Mouse (Mus musculus): Measurements from ENCODE around the gene Atp1a2. TPM values are rescaled to one million over a fixed set of nuclear protein-coding genes. Genes with fewer than 3 reads are reported as not detected.

The Atp1a2 gene
- polyA plus RNA-seq, 1 experiment from 2014 or later: 1.4 TPM

GRCm38 (mm10) chr1:172328041-172328440, 30.2 kb upstream of the Atp1a2 start:
- 78% methylated on average over 3 of the region's 3 CpGs for WGBS
- ATAC-seq (ENCODE audit: insufficient number of reproducible peaks, low FRiP score, low TSS enrichment, low read depth): no peak
- DNase-seq (ENCODE audit: low spot score): no peak
- no peak overlapping the region for H3K9ac ChIP-seq (ENCODE audit: low read length)
- no peak overlapping the region for H3K27ac ChIP-seq (replicated peaks; ENCODE audit: low read depth, low read length)
- H3K4me2 ChIP-seq (ENCODE audit: low read depth, severe bottlenecking): no peak overlapping the region
- no peak overlapping the region for H3K4me3 ChIP-seq (ENCODE audit: low read depth, low read length)
- H3K4me1 ChIP-seq (ENCODE audit: control insufficient read depth, insufficient read depth, low read length): peaks cover 5% of the 10 kb centered on the region
- no peaks in the 10 kb centered on the region; the same call in 1 of the 2 replicates for H3K36me3 ChIP-seq (ENCODE audit: control insufficient read depth, insufficient read depth, low read length)
- no peaks in the 10 kb centered on the region for H3K9me3 ChIP-seq (ENCODE audit: control insufficient read depth, low read length)
- peaks cover 42% of the 10 kb centered on the region for H3K27me3 ChIP-seq (ENCODE audit: control insufficient read depth, insufficient read depth, low read length)

GRCm38 (mm10) chr1:172327206-172328001, 29.5 kb upstream of the Atp1a2 start:
- no peak overlapping the region for H3K4me2 ChIP-seq (ENCODE audit: low read depth, severe bottlenecking)
- no peaks in the 10 kb centered on the region for H3K9me3 ChIP-seq (ENCODE audit: control insufficient read depth, low read length)
- 87% methylated on average over 16 of the region's 16 CpGs for whole genome bisulfite sequencing
- no peak for DNase-seq (ENCODE audit: low spot score)
- no peak overlapping the region for H3K9ac ChIP-seq (ENCODE audit: low read length)
- no peak overlapping the region for H3K27ac ChIP-seq (replicated peaks; ENCODE audit: low read depth, low read length)
- peaks cover 5% of the 10 kb centered on the region for H3K4me1 ChIP-seq (ENCODE audit: control insufficient read depth, insufficient read depth, low read length)
- peaks cover 42% of the 10 kb centered on the region for H3K27me3 ChIP-seq (ENCODE audit: control insufficient read depth, insufficient read depth, low read length)
- no peak for ATAC-seq (ENCODE audit: insufficient number of reproducible peaks, low FRiP score, low TSS enrichment, low read depth)
- no peaks in the 10 kb centered on the region; the same call in 1 of the 2 replicates for H3K36me3 ChIP-seq (ENCODE audit: control insufficient read depth, insufficient read depth, low read length)
- H3K4me3 ChIP-seq (ENCODE audit: low read depth, low read length): no peak overlapping the region

GRCm38 (mm10) chr1:172326684-172327083, 28.8 kb upstream of the Atp1a2 start:
- peak overlapping the region; percentile 31 for H3K4me3 ChIP-seq (ENCODE audit: low read depth, low read length)
- peaks cover 5% of the 10 kb centered on the region for H3K4me1 ChIP-seq (ENCODE audit: control insufficient read depth, insufficient read depth, low read length)
- H3K9ac ChIP-seq (ENCODE audit: low read length): no peak overlapping the region
- DNase-seq (ENCODE audit: low spot score) (no peak), ATAC-seq (ENCODE audit: insufficient number of reproducible peaks, low FRiP score, low TSS enrichment, low read depth) (no peak)
- H3K36me3 ChIP-seq (ENCODE audit: control insufficient read depth, insufficient read depth, low read length): no peaks in the 10 kb centered on the region; the same call in 1 of the 2 replicates
- peaks cover 42% of the 10 kb centered on the region for H3K27me3 ChIP-seq (ENCODE audit: control insufficient read depth, insufficient read depth, low read length)
- no peak overlapping the region for H3K27ac ChIP-seq (replicated peaks; ENCODE audit: low read depth, low read length)
- no peak overlapping the region; the same call in 1 of the 2 replicates for H3K4me2 ChIP-seq (ENCODE audit: low read depth, severe bottlenecking)
- H3K9me3 ChIP-seq (ENCODE audit: control insufficient read depth, low read length): no peaks in the 10 kb centered on the region
- 51% methylated on average over 11 of the region's 11 CpGs for WGBS

- H3K36me3 ChIP-seq (ENCODE audit: control insufficient read depth, insufficient read depth, low read length): no peaks in the 10 kb centered on the region; the same call in 1 of the 2 replicates
- H3K9ac ChIP-seq (ENCODE audit: low read length): peak overlapping the region; percentile 12; the same call in 1 of the 2 replicates
- peaks cover 5% of the 10 kb centered on the region for H3K4me1 ChIP-seq (ENCODE audit: control insufficient read depth, insufficient read depth, low read length)
- peak overlapping the region; percentile 31 for H3K4me3 ChIP-seq (ENCODE audit: low read depth, low read length)
- ATAC-seq (ENCODE audit: insufficient number of reproducible peaks, low FRiP score, low TSS enrichment, low read depth) (no peak), DNase-seq (ENCODE audit: low spot score) (peak; percentile 81)
- no peak overlapping the region for H3K27ac ChIP-seq (replicated peaks; ENCODE audit: low read depth, low read length)
- peaks cover 42% of the 10 kb centered on the region for H3K27me3 ChIP-seq (ENCODE audit: control insufficient read depth, insufficient read depth, low read length)
- no peaks in the 10 kb centered on the region for H3K9me3 ChIP-seq (ENCODE audit: control insufficient read depth, low read length)
- H3K4me2 ChIP-seq (ENCODE audit: low read depth, severe bottlenecking): peak overlapping the region; percentile 72
- WGBS: 20% methylated on average over 94 of the region's 94 CpGs
These were observed 28.0 kb upstream of the Atp1a2 start for GRCm38 (mm10) chr1:172325680-172326535.

- Histone ChIP-seq H3K27me3 (ENCODE audit: control insufficient read depth, insufficient read depth, low read length) (peaks cover 40% of the 10 kb centered on the region), H3K9ac (ENCODE audit: low read length) (no peak overlapping the region), H3K9me3 (ENCODE audit: control insufficient read depth, low read length) (no peaks in the 10 kb centered on the region), H3K36me3 (ENCODE audit: control insufficient read depth, insufficient read depth, low read length) (no peaks in the 10 kb centered on the region; the same call in 1 of the 2 replicates), H3K4me2 (ENCODE audit: low read depth, severe bottlenecking) (no peak overlapping the region), H3K4me1 (ENCODE audit: control insufficient read depth, insufficient read depth, low read length) (peaks cover 5% of the 10 kb centered on the region), H3K27ac (replicated peaks; ENCODE audit: low read depth, low read length) (no peak overlapping the region), H3K4me3 (ENCODE audit: low read depth, low read length) (no peak overlapping the region)
- WGBS: 10% methylated on average over 7 of the region's 7 CpGs
- ATAC-seq (ENCODE audit: insufficient number of reproducible peaks, low FRiP score, low TSS enrichment, low read depth) (no peak), DNase-seq (ENCODE audit: low spot score) (peak; percentile 88)
These were observed 26.9 kb upstream of the Atp1a2 start for GRCm38 (mm10) chr1:172324725-172325124.

GRCm38 (mm10) chr1:172323801-172324359, 26.0 kb upstream of the Atp1a2 start:
- no peak overlapping the region for H3K9ac ChIP-seq (ENCODE audit: low read length)
- H3K4me3 ChIP-seq (ENCODE audit: low read depth, low read length): no peak overlapping the region
- no peak overlapping the region for H3K27ac ChIP-seq (replicated peaks; ENCODE audit: low read depth, low read length)
- no peak overlapping the region for H3K4me2 ChIP-seq (ENCODE audit: low read depth, severe bottlenecking)
- 67% methylated on average over 6 of the region's 6 CpGs for WGBS
- peaks cover 5% of the 10 kb centered on the region for H3K4me1 ChIP-seq (ENCODE audit: control insufficient read depth, insufficient read depth, low read length)
- H3K36me3 ChIP-seq (ENCODE audit: control insufficient read depth, insufficient read depth, low read length): no peaks in the 10 kb centered on the region; the same call in none of the 2 replicates
- ATAC-seq (ENCODE audit: insufficient number of reproducible peaks, low FRiP score, low TSS enrichment, low read depth) (no peak), DNase-seq (ENCODE audit: low spot score) (no peak)
- H3K27me3 ChIP-seq (ENCODE audit: control insufficient read depth, insufficient read depth, low read length): peaks cover 33% of the 10 kb centered on the region
- no peaks in the 10 kb centered on the region for H3K9me3 ChIP-seq (ENCODE audit: control insufficient read depth, low read length)

- DNase-seq (ENCODE audit: low spot score) (no peak), ATAC-seq (ENCODE audit: insufficient number of reproducible peaks, low FRiP score, low TSS enrichment, low read depth) (no peak)
- no peaks in the 10 kb centered on the region; the same call in none of the 2 replicates for H3K36me3 ChIP-seq (ENCODE audit: control insufficient read depth, insufficient read depth, low read length)
- WGBS: 45% methylated on average over 5 of the region's 5 CpGs
- H3K4me2 ChIP-seq (ENCODE audit: low read depth, severe bottlenecking): no peak overlapping the region
- no peak overlapping the region for H3K9ac ChIP-seq (ENCODE audit: low read length)
- peaks cover 5% of the 10 kb centered on the region for H3K4me1 ChIP-seq (ENCODE audit: control insufficient read depth, insufficient read depth, low read length)
- no peak overlapping the region for H3K4me3 ChIP-seq (ENCODE audit: low read depth, low read length)
- H3K27me3 ChIP-seq (ENCODE audit: control insufficient read depth, insufficient read depth, low read length): peaks cover 30% of the 10 kb centered on the region
- no peaks in the 10 kb centered on the region for H3K9me3 ChIP-seq (ENCODE audit: control insufficient read depth, low read length)
- H3K27ac ChIP-seq (replicated peaks; ENCODE audit: low read depth, low read length): no peak overlapping the region
These were observed 25.4 kb upstream of the Atp1a2 start for GRCm38 (mm10) chr1:172323298-172323697.

GRCm38 (mm10) chr1:172322725-172323124, 24.9 kb upstream of the Atp1a2 start:
- Histone ChIP-seq H3K4me3 (ENCODE audit: low read depth, low read length) (no peak overlapping the region), H3K27ac (replicated peaks; ENCODE audit: low read depth, low read length) (no peak overlapping the region), H3K4me1 (ENCODE audit: control insufficient read depth, insufficient read depth, low read length) (peaks cover 7% of the 10 kb centered on the region), H3K9me3 (ENCODE audit: control insufficient read depth, low read length) (no peaks in the 10 kb centered on the region), H3K27me3 (ENCODE audit: control insufficient read depth, insufficient read depth, low read length) (peaks cover 26% of the 10 kb centered on the region), H3K4me2 (ENCODE audit: low read depth, severe bottlenecking) (no peak overlapping the region), H3K36me3 (ENCODE audit: control insufficient read depth, insufficient read depth, low read length) (no peaks in the 10 kb centered on the region; the same call in none of the 2 replicates), H3K9ac (ENCODE audit: low read length) (no peak overlapping the region)
- WGBS: 58% methylated on average over 13 of the region's 13 CpGs
- ATAC-seq (ENCODE audit: insufficient number of reproducible peaks, low FRiP score, low TSS enrichment, low read depth) (no peak), DNase-seq (ENCODE audit: low spot score) (no peak)
